Mouse (Mus musculus): Measurements from ENCODE around the gene Cd37.
"Not testable (repeated sequence)": the region's sequence is repeated elsewhere in the genome, so short reads cannot be mapped to it uniquely, and the experiment has no call there.

Gene Cd37

DNA sequence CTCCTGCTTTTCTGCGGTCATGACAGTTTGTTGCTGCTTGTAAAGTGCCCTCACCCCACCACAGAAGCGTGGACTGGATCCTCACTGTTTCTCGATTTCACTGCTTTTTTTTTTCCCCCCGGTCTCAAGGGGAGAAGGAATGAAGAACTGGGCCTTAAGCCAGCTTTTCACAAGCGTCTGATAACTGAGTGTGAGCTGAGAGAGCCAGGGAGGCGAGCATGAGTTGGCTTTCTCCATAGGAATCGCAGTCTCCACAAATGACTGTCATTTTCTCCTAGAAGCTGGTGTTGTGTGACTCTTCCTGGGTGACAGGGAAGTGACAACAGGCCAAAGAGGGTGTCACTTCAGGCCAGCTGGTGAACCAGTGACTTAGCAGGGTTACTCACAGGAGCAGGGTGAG lies 23.4 kb upstream of the Cd37 start:
- H3K9me3 ChIP-seq (ENCODE audit: low read length), result no peaks in the 10 kb centered on the region
- no peak overlapping the region for H3K4me3 ChIP-seq (replicated peaks; ENCODE audit: low read length)
- TF ChIP-seq POU5F1 (IDR thresholded peaks at IDR 0.05; ENCODE audit: borderline replicate concordance, low read length) (no peak), CTCF (conservative IDR thresholded peaks at IDR 0.05; ENCODE audit: low read length) (no peak), NANOG (IDR thresholded peaks at IDR 0.05; ENCODE audit: borderline replicate concordance, low read length) (no peak)
- no peaks in the 10 kb centered on the region for H3K27me3 ChIP-seq (ENCODE audit: insufficient read depth, low read length)
- H3K36me3 ChIP-seq (ENCODE audit: insufficient read depth, low read length), result no peaks in the 10 kb centered on the region
- H3K4me1 ChIP-seq (replicated peaks; ENCODE audit: low read depth, low read length), result peaks cover 32% of the 10 kb centered on the region

DNA sequence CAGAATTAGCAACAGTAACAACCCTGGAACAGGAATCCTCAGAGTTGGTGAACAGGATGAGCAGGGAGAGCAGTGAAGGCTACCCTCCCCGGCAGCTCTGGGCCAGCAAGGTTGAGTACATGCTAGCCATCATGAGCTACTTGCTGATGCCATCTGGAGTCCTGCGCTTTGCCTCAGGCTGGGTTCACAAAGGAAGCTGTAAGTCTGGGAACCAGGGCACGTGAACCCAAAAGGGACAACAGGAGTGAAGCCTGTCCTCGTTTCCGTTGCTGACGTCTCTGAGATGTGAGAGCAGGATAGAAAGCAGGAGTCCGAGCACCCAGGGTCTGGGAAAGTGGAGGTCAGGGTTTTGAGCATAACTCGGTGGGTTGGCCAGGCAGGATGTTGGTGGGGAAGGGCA lies 20.4 kb upstream of the Cd37 start:
- no peaks in the 10 kb centered on the region for H3K9me3 ChIP-seq (ENCODE audit: low read length)
- H3K36me3 ChIP-seq (ENCODE audit: insufficient read depth, low read length), result no peaks in the 10 kb centered on the region
- H3K4me1 ChIP-seq (replicated peaks; ENCODE audit: low read depth, low read length), result 0 out of 2 replicates have a peak, but pooled peaks cover 13% of the 10 kb centered on the region
- TF ChIP-seq CTCF (conservative IDR thresholded peaks at IDR 0.05; ENCODE audit: low read length), result no peak
- TF ChIP-seq POU5F1 (IDR thresholded peaks at IDR 0.05; ENCODE audit: borderline replicate concordance, low read length), result no peak
- TF ChIP-seq NANOG (IDR thresholded peaks at IDR 0.05; ENCODE audit: borderline replicate concordance, low read length), result no peak
- H3K27me3 ChIP-seq (ENCODE audit: insufficient read depth, low read length), result no peaks in the 10 kb centered on the region
- H3K4me3 ChIP-seq (replicated peaks; ENCODE audit: low read length), result no peak overlapping the region

- Histone ChIP-seq H3K9me3 (ENCODE audit: low read length) (no peaks in the 10 kb centered on the region), H3K4me3 (replicated peaks; ENCODE audit: low read length) (no peak overlapping the region), H3K4me1 (replicated peaks; ENCODE audit: low read depth, low read length) (0 out of 2 replicates have a peak, but pooled peaks cover 9% of the 10 kb centered on the region), H3K27me3 (ENCODE audit: insufficient read depth, low read length) (no peaks in the 10 kb centered on the region), H3K36me3 (ENCODE audit: insufficient read depth, low read length) (no peaks in the 10 kb centered on the region)
- TF ChIP-seq NANOG (IDR thresholded peaks at IDR 0.05; ENCODE audit: borderline replicate concordance, low read length) (no peak), CTCF (conservative IDR thresholded peaks at IDR 0.05; ENCODE audit: low read length) (no peak), POU5F1 (IDR thresholded peaks at IDR 0.05; ENCODE audit: borderline replicate concordance, low read length) (no peak)
Measured at GRCm38 (mm10) chr7:45257063-45257840, 18.3 kb upstream of the Cd37 start.

DNA sequence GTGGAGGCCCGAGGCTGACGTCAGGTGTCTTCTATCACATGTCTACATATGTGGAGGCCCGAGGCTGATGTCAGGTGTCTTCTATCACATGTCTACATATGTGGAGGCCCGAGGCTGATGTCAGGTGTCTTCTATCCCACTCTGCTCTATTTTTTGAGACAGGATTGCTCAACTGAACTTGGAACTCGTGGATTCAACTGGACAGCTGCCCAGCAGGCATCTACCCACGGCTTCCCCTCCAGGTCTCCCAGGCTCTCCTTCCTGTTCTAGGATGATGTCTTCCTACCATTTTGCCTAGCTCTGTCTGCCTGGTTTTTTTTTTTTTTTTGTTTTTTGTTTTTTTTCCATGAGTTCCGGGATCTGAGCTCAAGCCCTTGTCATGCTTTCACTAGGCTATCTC lies 16.9 kb upstream of the Cd37 start:
- not testable (repeated sequence) for H3K4me3 ChIP-seq (replicated peaks; ENCODE audit: low read length); H3K27me3 ChIP-seq (ENCODE audit: insufficient read depth, low read length); H3K9me3 ChIP-seq (ENCODE audit: low read length); H3K4me1 ChIP-seq (replicated peaks; ENCODE audit: low read depth, low read length); H3K36me3 ChIP-seq (ENCODE audit: insufficient read depth, low read length)

DNA sequence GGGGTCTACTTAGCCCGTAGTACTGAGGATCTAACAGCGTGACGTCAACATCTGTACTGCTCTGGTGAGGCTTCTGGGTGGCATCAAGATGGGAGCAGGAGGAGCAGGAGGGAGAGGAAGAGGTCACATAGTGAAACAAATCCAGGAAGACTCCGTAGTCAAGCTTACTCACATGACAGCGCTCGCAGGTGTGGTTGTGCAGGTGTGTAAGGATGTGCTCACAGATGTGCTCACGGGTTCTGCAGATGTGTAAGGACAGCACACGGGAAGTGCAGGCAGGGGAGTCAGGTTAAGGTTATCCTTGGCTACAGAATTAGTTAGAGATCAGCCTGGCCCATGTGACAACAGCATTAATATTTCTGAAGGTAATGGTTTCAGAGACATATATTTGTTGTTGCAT lies 14.9 kb upstream of the Cd37 start:
- 0 out of 2 replicates have a peak, but pooled peaks cover 3% of the 10 kb centered on the region for H3K4me1 ChIP-seq (replicated peaks; ENCODE audit: low read depth, low read length)
- no peaks in the 10 kb centered on the region for H3K9me3 ChIP-seq (ENCODE audit: low read length)
- no peak for TF ChIP-seq CTCF (conservative IDR thresholded peaks at IDR 0.05; ENCODE audit: low read length)
- TF ChIP-seq NANOG (IDR thresholded peaks at IDR 0.05; ENCODE audit: borderline replicate concordance, low read length), result no peak
- no peak for TF ChIP-seq POU5F1 (IDR thresholded peaks at IDR 0.05; ENCODE audit: borderline replicate concordance, low read length)
- H3K36me3 ChIP-seq (ENCODE audit: insufficient read depth, low read length), result no peaks in the 10 kb centered on the region
- H3K4me3 ChIP-seq (replicated peaks; ENCODE audit: low read length), result no peak overlapping the region
- H3K27me3 ChIP-seq (ENCODE audit: insufficient read depth, low read length), result no peaks in the 10 kb centered on the region

GRCm38 (mm10) chr7:45247666-45248065 lies 8.8 kb upstream of the Cd37 start:
- H3K27me3 ChIP-seq (ENCODE audit: insufficient read depth, low read length), result no peaks in the 10 kb centered on the region
- no peak overlapping the region for H3K4me3 ChIP-seq (replicated peaks; ENCODE audit: low read length)
- H3K36me3 ChIP-seq (ENCODE audit: insufficient read depth, low read length), result no peaks in the 10 kb centered on the region
- H3K4me1 ChIP-seq (replicated peaks; ENCODE audit: low read depth, low read length), result peaks cover 4% of the 10 kb centered on the region
- H3K9me3 ChIP-seq (ENCODE audit: low read length), result no peaks in the 10 kb centered on the region
- TF ChIP-seq POU5F1 (IDR thresholded peaks at IDR 0.05; ENCODE audit: borderline replicate concordance, low read length), result no peak
- no peak for TF ChIP-seq CTCF (conservative IDR thresholded peaks at IDR 0.05; ENCODE audit: low read length)
- TF ChIP-seq NANOG (IDR thresholded peaks at IDR 0.05; ENCODE audit: borderline replicate concordance, low read length), result no peak

DNA sequence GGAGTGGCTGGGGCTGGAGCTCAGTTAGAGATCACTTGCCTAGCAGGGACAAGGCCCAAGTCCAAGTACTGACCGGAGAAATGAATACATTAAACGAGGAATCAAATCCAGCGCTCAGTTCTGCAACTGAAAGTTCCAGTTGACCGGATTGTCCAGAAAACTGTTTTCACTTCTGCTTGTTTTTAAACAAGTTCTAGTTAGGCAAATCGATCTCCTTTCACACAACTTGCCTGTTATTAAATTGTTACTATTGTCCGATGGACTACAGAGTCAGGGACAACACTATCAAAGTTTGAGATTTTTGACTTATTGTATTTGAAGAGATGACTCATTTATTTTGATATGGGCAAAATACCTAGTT lies 2.5 kb upstream of the Cd37 start:
- Histone ChIP-seq H3K4me3 (replicated peaks; ENCODE audit: low read length) (peak overlapping the region; percentile 71), H3K27me3 (ENCODE audit: insufficient read depth, low read length) (peaks cover 7% of the 10 kb centered on the region), H3K4me1 (replicated peaks; ENCODE audit: low read depth, low read length) (peaks cover 54% of the 10 kb centered on the region), H3K36me3 (ENCODE audit: insufficient read depth, low read length) (no peaks in the 10 kb centered on the region), H3K9me3 (ENCODE audit: low read length) (no peaks in the 10 kb centered on the region)
- TF ChIP-seq POU5F1 (IDR thresholded peaks at IDR 0.05; ENCODE audit: borderline replicate concordance, low read length) (no peak), NANOG (IDR thresholded peaks at IDR 0.05; ENCODE audit: borderline replicate concordance, low read length) (no peak), CTCF (conservative IDR thresholded peaks at IDR 0.05; ENCODE audit: low read length) (no peak)

GRCm38 (mm10) chr7:45240633-45241388 lies 1.9 kb upstream of the Cd37 start, which contains the start of gene Slc6a16:
Gene Slc6a16, plus strand, starts transcription at chr7:45241085.
- Histone ChIP-seq H3K4me3 (replicated peaks; ENCODE audit: low read length) (peak within 1 kb of the TSS; percentile 71), H3K36me3 (ENCODE audit: insufficient read depth, low read length) (no peaks in the 10 kb centered on the region), H3K9me3 (ENCODE audit: low read length) (no peaks in the 10 kb centered on the region), H3K4me1 (replicated peaks; ENCODE audit: low read depth, low read length) (peaks cover 59% of the 10 kb centered on the region), H3K27me3 (ENCODE audit: insufficient read depth, low read length) (peaks cover 7% of the 10 kb centered on the region)
- TF ChIP-seq POU5F1 (IDR thresholded peaks at IDR 0.05; ENCODE audit: borderline replicate concordance, low read length) (0 out of 2 replicates have a peak, but pooled peaks have one; percentile 6), CTCF (conservative IDR thresholded peaks at IDR 0.05; ENCODE audit: low read length) (no peak), NANOG (IDR thresholded peaks at IDR 0.05; ENCODE audit: borderline replicate concordance, low read length) (no peak)

Measured in E14TG2a.4 (cell line).